Mouse (Mus musculus) MEL (cell line): ENCODE measurements at regions not wholly inside any gene's neighbourhood (a gene's known extent, or its start where the extent isn't known, plus 50 kb on each side); places are given as distances from the start of the nearest gene placed in this dataset.

ENCODE experiments used
- DNase-seq: peaks from one replicate; pipeline ENCODE4 v3.0.0; 2011; ENCODE audit warnings: low read depth, low spot score
- H3K27ac ChIP-seq: 2 replicates; pipeline ENCODE4 v1.5.1; 2012; ENCODE audit warnings: low read depth, mild to moderate bottlenecking, control low read depth, low read length, moderate library complexity; ENCODE audit not compliant: control insufficient read depth
- H3K27me3 ChIP-seq, 2 experiments: fragments of 150-350 bp in 1 of 2; sonication (generic) in 1 of 2; 2 replicates each; pipeline ENCODE4 v1.6.1; 2012; ENCODE audit warnings: low read length in 2 of 2, mild to moderate bottlenecking in 2 of 2, improper control_type of control experiment in 1 of 2, moderate library complexity in 1 of 2; ENCODE audit not compliant: insufficient read depth in 2 of 2, control insufficient read depth in 1 of 2
- H3K36me3 ChIP-seq, 2 experiments: 2 replicates each; pipeline ENCODE4 v1.6.1; 2012 to 2014; ENCODE audit warnings: low read length in 2 of 2, improper control_type of control experiment in 1 of 2, inconsistent platforms in 1 of 2, mild to moderate bottlenecking in 1 of 2; ENCODE audit not compliant: insufficient read depth in 2 of 2, control insufficient read depth in 1 of 2
- H3K4me1 ChIP-seq, 2 experiments: fragments of 150-350 bp in 1 of 2; sonication (generic) in 1 of 2; 2 replicates each; pipeline ENCODE4 v1.6.1; 2012; ENCODE audit warnings: low read length in 2 of 2, improper control_type of control experiment in 1 of 2, mild to moderate bottlenecking in 1 of 2; ENCODE audit not compliant: insufficient read depth in 2 of 2, control insufficient read depth in 1 of 2
- H3K4me3 ChIP-seq, 2 experiments: fragments of 150-350 bp in 1 of 2; sonication (generic) in 1 of 2; 2 replicates each; pipeline ENCODE4 v1.5.1; 2012; ENCODE audit warnings: low read depth in 2 of 2, low read length in 2 of 2, mild to moderate bottlenecking in 2 of 2, moderate library complexity in 2 of 2, control low read depth in 1 of 2, improper control_type of control experiment in 1 of 2; ENCODE audit not compliant: control insufficient read depth in 1 of 2, insufficient read depth in 1 of 2
- H3K79me2 ChIP-seq: 2 replicates; pipeline ENCODE4 v1.6.1; 2012; ENCODE audit warnings: mild to moderate bottlenecking, low read length, moderate library complexity; ENCODE audit not compliant: control insufficient read depth, poor library complexity, insufficient read depth
- H3K9ac ChIP-seq: 2 replicates; pipeline ENCODE4 v1.6.1; 2012; ENCODE audit warnings: low read depth, mild to moderate bottlenecking, control low read depth, low read length, moderate library complexity; ENCODE audit not compliant: control insufficient read depth, poor library complexity, severe bottlenecking
- H3K9me3 ChIP-seq: fragments of 150-350 bp; sonication (generic); replicated peaks from 2 replicates; pipeline ENCODE4 v1.6.1; 2012; ENCODE audit warnings: mild to moderate bottlenecking, low read length, improper control_type of control experiment, moderate library complexity; ENCODE audit not compliant: insufficient read depth
- BHLHE40 ChIP-seq: IDR thresholded peaks from 2 replicates; pipeline ENCODE4 v1.6.1; 2012; ENCODE audit warnings: low read depth, mild to moderate bottlenecking, inconsistent platforms, low read length, improper control_type of control experiment, borderline replicate concordance
- CHD2 ChIP-seq: IDR thresholded peaks from 2 replicates; pipeline ENCODE4 v1.6.1; 2011; ENCODE audit warnings: low read length, improper control_type of control experiment
- CTCF ChIP-seq, 3 experiments: IDR thresholded peaks in 2 of 3; conservative IDR thresholded peaks in 1 of 3; 2 replicates each; pipeline ENCODE4 v1.5.1; 2011 to 2012; ENCODE audit warnings: low read length in 3 of 3, low read depth in 2 of 3, mild to moderate bottlenecking in 2 of 3, improper control_type of control experiment in 1 of 3, inconsistent platforms in 1 of 3, mixed read lengths in 1 of 3, moderate library complexity in 1 of 3; ENCODE audit not compliant: control insufficient read depth in 1 of 3, insufficient read depth in 1 of 3, poor library complexity in 1 of 3, severe bottlenecking in 1 of 3
- ELF1 ChIP-seq: IDR thresholded peaks from 2 replicates; pipeline ENCODE4 v1.6.1; 2014; ENCODE audit warnings: low read depth, mild to moderate bottlenecking, inconsistent platforms, low read length, improper control_type of control experiment, moderate library complexity
- EP300 ChIP-seq, 2 experiments: IDR thresholded peaks; 2 replicates each; pipeline ENCODE4 v1.6.1; 2011; ENCODE audit warnings: improper control_type of control experiment in 2 of 2, low read length in 2 of 2, low read depth in 1 of 2, mild to moderate bottlenecking in 1 of 2
- ETS1 ChIP-seq: IDR thresholded peaks from 2 replicates; pipeline ENCODE4 v1.6.1; 2012; ENCODE audit warnings: low read depth, mild to moderate bottlenecking, inconsistent platforms, low read length, improper control_type of control experiment, moderate library complexity
- GABPA ChIP-seq: IDR thresholded peaks from 2 replicates; pipeline ENCODE4 v1.6.1; 2012; ENCODE audit warnings: low read depth, mild to moderate bottlenecking, inconsistent platforms, low read length, improper control_type of control experiment, moderate library complexity
- GATA1 ChIP-seq: IDR thresholded peaks from 2 replicates; pipeline ENCODE4 v1.6.1; 2011; ENCODE audit warnings: low read depth, low read length, improper control_type of control experiment
- JUND ChIP-seq: IDR thresholded peaks from 2 replicates; pipeline ENCODE4 v1.6.1; 2011; ENCODE audit warnings: low read depth, mild to moderate bottlenecking, improper control_type of control experiment, low read length
- KAT2A ChIP-seq: conservative IDR thresholded peaks from 2 replicates; pipeline ENCODE4 v1.6.1; 2012; ENCODE audit warnings: low read depth, low read length, improper control_type of control experiment, inconsistent platforms
- MAX ChIP-seq: IDR thresholded peaks from 2 replicates; pipeline ENCODE4 v1.6.1; 2011; ENCODE audit warnings: low read length, improper control_type of control experiment
- MAZ ChIP-seq: IDR thresholded peaks from 2 replicates; pipeline ENCODE4 v1.6.1; 2012; ENCODE audit warnings: low read depth, mild to moderate bottlenecking, inconsistent platforms, low read length, improper control_type of control experiment
- MEF2A ChIP-seq: IDR thresholded peaks from 2 replicates; pipeline ENCODE4 v1.6.1; 2014; ENCODE audit warnings: low read depth, mild to moderate bottlenecking, inconsistent platforms, low read length, improper control_type of control experiment; ENCODE audit not compliant: poor library complexity, insufficient replicate concordance, severe bottlenecking; ENCODE audit errors: extremely low read depth
- NELFE ChIP-seq: IDR thresholded peaks from 2 replicates; pipeline ENCODE4 v1.6.1; 2011; ENCODE audit warnings: low read depth, low read length, improper control_type of control experiment
- NRF1 ChIP-seq: IDR thresholded peaks from 2 replicates; pipeline ENCODE4 v1.6.1; 2014; ENCODE audit warnings: low read depth, mild to moderate bottlenecking, inconsistent platforms, low read length, improper control_type of control experiment, moderate library complexity; ENCODE audit not compliant: poor library complexity, insufficient read depth, severe bottlenecking
- POLR2A ChIP-seq, 2 experiments: IDR thresholded peaks; 2 replicates each; pipeline ENCODE4 v1.6.1; 2011 to 2012; ENCODE audit warnings: low read length in 2 of 2, mild to moderate bottlenecking in 2 of 2, control low read depth in 1 of 2, improper control_type of control experiment in 1 of 2, low read depth in 1 of 2, moderate library complexity in 1 of 2; ENCODE audit not compliant: control insufficient read depth in 1 of 2, insufficient read depth in 1 of 2, poor library complexity in 1 of 2
- RCOR1 ChIP-seq: IDR thresholded peaks from 2 replicates; pipeline ENCODE4 v1.6.1; 2012; ENCODE audit warnings: low read depth, mild to moderate bottlenecking, inconsistent platforms, low read length, improper control_type of control experiment
- SMC3 ChIP-seq: IDR thresholded peaks from 2 replicates; pipeline ENCODE4 v1.6.1; 2011; ENCODE audit warnings: low read depth, low read length, improper control_type of control experiment
- USF2 ChIP-seq, 2 experiments: IDR thresholded peaks; 2 replicates each; pipeline ENCODE4 v1.6.1; 2011 to 2012; ENCODE audit warnings: improper control_type of control experiment in 2 of 2, low read length in 2 of 2, borderline replicate concordance in 1 of 2, inconsistent platforms in 1 of 2, low read depth in 1 of 2, mild to moderate bottlenecking in 1 of 2; ENCODE audit not compliant: insufficient read depth in 1 of 2
- ZC3H11A ChIP-seq: IDR thresholded peaks from 2 replicates; pipeline ENCODE4 v1.6.1; 2012; ENCODE audit warnings: low read depth, mild to moderate bottlenecking, inconsistent platforms, low read length, improper control_type of control experiment

DNA sequence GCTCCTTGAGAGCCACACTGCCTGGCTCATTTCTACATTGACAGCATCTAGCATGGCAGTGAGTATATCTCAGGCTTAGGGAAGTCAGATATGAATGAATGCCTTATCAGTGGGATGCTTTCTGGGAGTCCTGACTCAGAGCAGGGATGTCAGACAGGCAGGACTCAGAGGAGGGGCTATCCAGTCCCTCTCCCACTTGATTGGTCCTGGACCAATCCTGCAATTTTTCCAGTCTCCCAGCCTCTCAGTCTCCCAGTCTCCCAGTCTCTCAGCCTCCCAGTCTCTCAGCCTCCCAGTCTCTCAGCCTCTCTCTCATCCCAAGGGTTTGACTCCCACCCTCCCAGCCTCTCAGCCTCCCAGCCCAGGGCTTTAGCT lies 211.0 kb upstream of the Cxcr4 start (continued):
- TF ChIP-seq RCOR1 (no peak), POLR2A (IDR thresholded peaks at IDR 0.05; ENCODE audit: control insufficient read depth in 1 of 2, insufficient read depth in 1 of 2, low read depth in 1 of 2, low read length in 2 of 2, poor library complexity in 1 of 2) (no peak)
- TF ChIP-seq, all 39 proteins: peak for 0

DNA sequence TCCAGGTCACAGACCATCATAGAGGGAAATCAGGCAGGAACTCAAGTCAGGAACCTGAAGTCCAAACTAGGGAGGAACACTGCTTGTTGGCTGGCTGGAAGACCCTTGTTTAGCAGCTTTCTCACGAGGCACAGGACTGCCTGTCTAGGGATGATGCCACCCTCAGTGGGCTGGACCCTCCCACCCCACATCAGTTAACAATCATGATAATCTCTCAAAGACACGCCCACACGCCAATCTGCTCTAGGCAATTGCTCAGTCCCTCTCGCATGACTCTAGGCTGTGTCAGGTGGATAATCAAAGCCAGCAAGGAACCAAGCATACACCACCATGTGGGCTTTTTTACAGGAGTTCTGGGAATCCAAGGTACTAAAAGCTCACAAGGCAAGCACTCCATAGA lies 206.6 kb upstream of the Cxcr4 start:
- DNase-seq = no peak

DNA sequence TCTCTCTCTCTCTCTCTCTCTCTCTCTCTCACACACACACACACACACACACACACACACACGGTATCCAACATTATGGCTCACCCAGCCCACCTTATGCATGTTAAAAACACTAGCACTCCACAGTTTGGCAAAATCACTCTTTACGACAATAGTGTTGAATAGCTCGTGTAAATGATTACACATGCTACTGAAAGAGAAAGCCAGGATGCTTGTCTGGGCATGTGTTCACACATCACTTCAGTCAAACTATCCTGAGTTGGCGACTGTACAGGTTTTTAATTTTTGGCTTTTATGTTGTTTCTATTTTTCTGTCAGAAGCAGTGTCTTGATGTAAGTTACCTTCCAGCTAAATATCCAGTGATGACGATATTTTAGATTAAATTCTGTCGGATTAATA lies 203.6 kb upstream of the Cxcr4 start:
- H3K4me1 ChIP-seq = no peaks in the 10 kb centered on the region
- no peak overlapping the region for H3K9ac ChIP-seq
- no peak overlapping the region for H3K4me3 ChIP-seq
- no peak overlapping the region for H3K27ac ChIP-seq
- no peaks in the 10 kb centered on the region for H3K27me3 ChIP-seq
- H3K79me2 ChIP-seq = no peaks in the 10 kb centered on the region
- no peak for DNase-seq
- no peaks in the 10 kb centered on the region for H3K9me3 ChIP-seq
- TF ChIP-seq CHD2 (no peak), ETS1 (no peak), JUND (no peak), ZC3H11A (no peak), GABPA (no peak), POLR2A (IDR thresholded peaks at IDR 0.05; ENCODE audit: control insufficient read depth in 1 of 2, insufficient read depth in 1 of 2, low read depth in 1 of 2, low read length in 2 of 2, poor library complexity in 1 of 2) (no peak), MAZ (no peak), ELF1 (no peak), BHLHE40 (no peak)
- no peaks in the 10 kb centered on the region for H3K36me3 ChIP-seq

More for the DNA sequence above, 206.6 kb upstream of the Cxcr4 start:
- Histone ChIP-seq H3K27me3 (no peaks in the 10 kb centered on the region), H3K9me3 (no peaks in the 10 kb centered on the region), H3K36me3 (no peaks in the 10 kb centered on the region), H3K27ac (no peak overlapping the region), H3K79me2 (no peaks in the 10 kb centered on the region), H3K4me3 (no peak overlapping the region), H3K9ac (no peak overlapping the region), H3K4me1 (no peaks in the 10 kb centered on the region)
- TF ChIP-seq USF2 (IDR thresholded peaks at IDR 0.05; ENCODE audit: borderline replicate concordance in 1 of 2, insufficient read depth in 1 of 2, low read depth in 1 of 2, low read length in 2 of 2) (no peak), CTCF (IDR thresholded peaks at IDR 0.05 in 2 of 3, conservative IDR thresholded peaks at IDR 0.05 in 1 of 3; ENCODE audit: control insufficient read depth in 1 of 3, insufficient read depth in 1 of 3, low read depth in 2 of 3, low read length in 3 of 3, poor library complexity in 1 of 3, severe bottlenecking in 1 of 3) (no peak), SMC3 (no peak), GATA1 (no peak), EP300 (IDR thresholded peaks at IDR 0.05; ENCODE audit: low read depth in 1 of 2, low read length in 2 of 2) (no peak), MAZ (no peak), NRF1 (no peak), MEF2A (no peak), MAX (no peak), NELFE (no peak), JUND (no peak), BHLHE40 (no peak), KAT2A (no peak), RCOR1 (no peak)
